In the genomic region with DNA sequence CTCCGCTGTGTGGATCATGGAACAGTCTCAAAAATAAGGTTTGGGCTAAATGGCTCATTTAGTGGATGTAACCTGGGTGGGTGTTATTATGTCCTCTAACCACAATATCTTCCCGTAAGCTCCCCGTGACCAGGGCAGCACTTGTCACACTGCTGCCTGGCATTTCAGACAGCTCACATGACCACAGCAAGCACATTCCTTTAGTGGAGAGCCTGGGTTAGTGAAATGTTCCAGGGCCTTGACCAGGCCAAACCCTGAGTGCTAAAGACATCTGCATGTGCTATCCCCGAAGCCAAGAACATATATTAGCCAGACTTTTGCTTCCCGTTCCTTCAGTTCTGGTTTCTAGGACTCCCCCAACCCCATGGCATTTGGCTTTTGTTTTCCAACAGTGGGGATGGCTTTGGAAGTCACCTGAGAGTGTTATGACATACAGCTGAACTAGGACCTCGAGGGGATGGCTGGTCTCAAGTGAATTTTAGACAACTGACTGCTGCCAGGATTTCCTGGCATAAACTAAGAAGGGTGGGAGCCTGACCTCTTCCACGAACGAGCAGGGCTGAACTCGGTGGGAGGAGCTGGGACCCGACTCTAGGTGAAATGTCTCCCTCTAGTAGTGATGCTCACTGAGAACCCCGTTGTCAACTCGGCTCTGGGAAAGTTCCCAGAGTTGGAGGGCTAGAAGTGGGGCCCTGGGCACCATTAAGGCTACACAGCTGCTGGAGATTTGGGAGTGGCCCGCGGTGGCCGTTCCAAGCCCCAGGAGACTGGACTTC, we compare ENCODE assay signal across 12 mouse cellular contexts. TPM values are rescaled to one million over a fixed set of nuclear protein-coding genes. Genes with fewer than 3 reads are reported as not detected.
A peak's percentile ranks its signal among the peaks of the same experiment; 100 is the strongest.
DNase-seq lines count a peak whose midpoint lies in the region; ATAC-seq and TF ChIP-seq lines count a peak whose summit lies in the region.
"Had no signal": no experiment of that assay in that cellular context is flagged by ENCODE, and none has a peak within 500 bp of the region (broad histone marks: within the 10 kb centered on the region; RNA-seq: fewer than 3 reads in every experiment).

No protein-coding gene starts in this region.

- ATAC-seq in midbrain, postnatal 0 days (ENCODE audit: low FRiP score): no peak
- ATAC-seq in midbrain, embryonic 13.5 days: no peak
- no peak for ATAC-seq in intestine, embryonic 16.5 days
- ATAC-seq in stomach, embryonic 16.5 days (ENCODE audit: insufficient read depth, low FRiP score): no peak
- ATAC-seq in forebrain, embryonic 13.5 days: no peak

- H3K27ac ChIP-seq in midbrain, postnatal 0 days (ENCODE audit: low read depth, low read length): no peak overlapping the region
- no peak overlapping the region for H3K27ac ChIP-seq in midbrain, embryonic 13.5 days
- no peak overlapping the region for H3K27ac ChIP-seq in intestine, embryonic 16.5 days (ENCODE audit: low read length)
- H3K27ac ChIP-seq in stomach, embryonic 16.5 days (ENCODE audit: low read length): no peak overlapping the region
- H3K27ac ChIP-seq in forebrain, embryonic 13.5 days: no peak overlapping the region
- H3K27ac ChIP-seq: layer of hippocampus, adult 2 months; midbrain, embryonic 12.5 days had no signal

- 0 out of 2 replicates have a peak overlapping the region, but pooled peaks have one; percentile 2 for H3K4me2 ChIP-seq in midbrain, postnatal 0 days (ENCODE audit: low read depth, low read length, poor library complexity, severe bottlenecking)
- H3K4me2 ChIP-seq in midbrain, embryonic 13.5 days (replicated peaks): no peak overlapping the region
- peak overlapping the region; percentile 40 for H3K4me2 ChIP-seq in intestine, embryonic 16.5 days (ENCODE audit: low read depth, low read length)
- peak overlapping the region; percentile 37 for H3K4me2 ChIP-seq in stomach, embryonic 16.5 days (ENCODE audit: low read depth, low read length)
- H3K4me2 ChIP-seq in forebrain, embryonic 13.5 days: no peak overlapping the region
- H3K4me2 ChIP-seq: midbrain, embryonic 12.5 days had no signal

- no peaks in the 10 kb centered on the region for H3K27me3 ChIP-seq in midbrain, postnatal 0 days (ENCODE audit: insufficient read depth, low read length)
- 0 out of 2 replicates have a peak, but pooled peaks cover 5% of the 10 kb centered on the region for H3K27me3 ChIP-seq in midbrain, embryonic 13.5 days
- no peaks in the 10 kb centered on the region for H3K27me3 ChIP-seq in intestine, embryonic 16.5 days (replicated peaks; ENCODE audit: control insufficient read depth, insufficient read depth, low read length)
- H3K27me3 ChIP-seq in stomach, embryonic 16.5 days (ENCODE audit: control insufficient read depth, insufficient read depth, low read length): peaks cover 1% of the 10 kb centered on the region; the same call in 1 of the 2 replicates
- 0 out of 2 replicates have a peak, but pooled peaks cover 9% of the 10 kb centered on the region for H3K27me3 ChIP-seq in forebrain, embryonic 13.5 days

- no peaks in the 10 kb centered on the region for H3K9me3 ChIP-seq in midbrain, postnatal 0 days (ENCODE audit: low read length)
- no peaks in the 10 kb centered on the region for H3K9me3 ChIP-seq in midbrain, embryonic 13.5 days
- H3K9me3 ChIP-seq in intestine, embryonic 16.5 days (ENCODE audit: control insufficient read depth, low read length): no peaks in the 10 kb centered on the region
- H3K9me3 ChIP-seq in stomach, embryonic 16.5 days (replicated peaks; ENCODE audit: control insufficient read depth, low read length): no peaks in the 10 kb centered on the region
- H3K9me3 ChIP-seq in forebrain, embryonic 13.5 days (replicated peaks): no peaks in the 10 kb centered on the region
- H3K9me3 ChIP-seq: midbrain, embryonic 12.5 days had no signal

- TF ChIP-seq CTCF in midbrain, postnatal 0 days (IDR thresholded peaks at IDR 0.05): peak; percentile 7; the same call in 1 of the 2 replicates

- DNase-seq in adrenal gland, postnatal 10 days: peak; percentile 57
- DNase-seq in adrenal gland, postnatal 25 days: no peak
- DNase-seq in midbrain, postnatal 0 days (ENCODE audit: low spot score): no peak
- DNase-seq in cerebellum, adult 8-10 months: no peak
- DNase-seq: cerebellum, adult 11 months had no signal

- peaks cover 24% of the 10 kb centered on the region for H3K36me3 ChIP-seq in midbrain, postnatal 0 days (ENCODE audit: insufficient read depth, low read length)
- peaks cover 25% of the 10 kb centered on the region for H3K36me3 ChIP-seq in midbrain, embryonic 13.5 days
- H3K36me3 ChIP-seq in intestine, embryonic 16.5 days (ENCODE audit: control insufficient read depth, insufficient read depth, low read length): no peaks in the 10 kb centered on the region
- H3K36me3 ChIP-seq in stomach, embryonic 16.5 days (ENCODE audit: control insufficient read depth, insufficient read depth, low read length): no peaks in the 10 kb centered on the region
- peaks cover 25% of the 10 kb centered on the region for H3K36me3 ChIP-seq in forebrain, embryonic 13.5 days (ENCODE audit: poor library complexity, severe bottlenecking)

- no peak overlapping the region for H3K4me3 ChIP-seq in midbrain, postnatal 0 days (ENCODE audit: low read depth, low read length)
- H3K4me3 ChIP-seq in midbrain, embryonic 13.5 days (replicated peaks): no peak overlapping the region
- peak overlapping the region; percentile 16; the same call in 1 of the 2 replicates for H3K4me3 ChIP-seq in intestine, embryonic 16.5 days (ENCODE audit: low read length)
- H3K4me3 ChIP-seq in stomach, embryonic 16.5 days (replicated peaks; ENCODE audit: low read length): no peak overlapping the region
- no peak overlapping the region for H3K4me3 ChIP-seq in forebrain, embryonic 13.5 days
- H3K4me3 ChIP-seq: erythroblast, embryonic 14.5 days; layer of hippocampus, adult 2 months; midbrain, embryonic 12.5 days had no signal

- 45% methylated on average over 15 of the region's 15 CpGs for WGBS in midbrain, postnatal 0 days
- WGBS in midbrain, embryonic 13.5 days: 52% methylated on average over 15 of the region's 15 CpGs
- 29% methylated on average over 15 of the region's 15 CpGs for WGBS in intestine, embryonic 16.5 days
- WGBS in stomach, embryonic 16.5 days: 28% methylated on average over 15 of the region's 15 CpGs
- WGBS in forebrain, embryonic 13.5 days: 49% methylated on average over 15 of the region's 15 CpGs

- H3K4me1 ChIP-seq in midbrain, postnatal 0 days (ENCODE audit: insufficient read depth, low read length): no peaks in the 10 kb centered on the region
- 0 out of 2 replicates have a peak, but pooled peaks cover 2% of the 10 kb centered on the region for H3K4me1 ChIP-seq in midbrain, embryonic 13.5 days (replicated peaks)
- peaks cover 3% of the 10 kb centered on the region; the same call in 1 of the 2 replicates for H3K4me1 ChIP-seq in intestine, embryonic 16.5 days (ENCODE audit: control insufficient read depth, insufficient read depth, low read length)
- no peaks in the 10 kb centered on the region for H3K4me1 ChIP-seq in stomach, embryonic 16.5 days (ENCODE audit: control insufficient read depth, insufficient read depth, low read length)
- no peaks in the 10 kb centered on the region for H3K4me1 ChIP-seq in forebrain, embryonic 13.5 days
- H3K4me1 ChIP-seq: midbrain, embryonic 12.5 days had no signal

- H3K9ac ChIP-seq in midbrain, postnatal 0 days (replicated peaks; ENCODE audit: low read length, poor library complexity, severe bottlenecking): no peak overlapping the region
- no peak overlapping the region for H3K9ac ChIP-seq in midbrain, embryonic 13.5 days (replicated peaks)
- no peak overlapping the region for H3K9ac ChIP-seq in intestine, embryonic 16.5 days (ENCODE audit: low read depth, low read length)
- H3K9ac ChIP-seq in stomach, embryonic 16.5 days (ENCODE audit: low read length): no peak overlapping the region
- no peak overlapping the region for H3K9ac ChIP-seq in forebrain, embryonic 13.5 days
- H3K9ac ChIP-seq: midbrain, embryonic 12.5 days had no signal

RNA-seq across cellular contexts. Expression of a gene that starts 29.2 kb away (rescaled TPM):
- total RNA-seq in adrenal gland, postnatal 10 days (2021): 100 to 1,000 TPM; 126 to 173 TPM
- 109 and 119 TPM in 2 replicates for total RNA-seq in adrenal gland, postnatal 25 days (2021)
- total RNA-seq in midbrain, postnatal 0 days (2014; rRNA removed): 45.1 and 47.2 TPM in 2 replicates
- polyA plus RNA-seq in midbrain, postnatal 0 days (2015; fragmentation: Nextera tagmentation; extraction: Ambion mirVana): 48.2 and 58.5 TPM in 2 replicates
- polyA plus RNA-seq in midbrain, embryonic 13.5 days (2015; fragmentation: Nextera tagmentation; extraction: Ambion mirVana): 99.1 and 106 TPM in 2 replicates
- polyA plus RNA-seq in intestine, embryonic 16.5 days (2015; fragmentation: Nextera tagmentation; extraction: Ambion mirVana): 75.4 and 83.6 TPM in 2 replicates
- polyA plus RNA-seq in stomach, embryonic 16.5 days (2015; fragmentation: Nextera tagmentation; extraction: Ambion mirVana): 86.4 and 90.1 TPM in 2 replicates
- polyA plus RNA-seq in forebrain, embryonic 13.5 days (2015; fragmentation: Nextera tagmentation; extraction: Ambion mirVana): 100 and 110 TPM in 2 replicates

RNA-seq across cellular contexts. Expression of a gene that starts 29.3 kb away (rescaled TPM):
- total RNA-seq in adrenal gland, postnatal 10 days (2021): 10 to 100 TPM; 23.6 to 27.4 TPM
- total RNA-seq in adrenal gland, postnatal 25 days (2021): 35.2 and 41.4 TPM in 2 replicates
- 20.6 and 24.7 TPM in 2 replicates for total RNA-seq in midbrain, postnatal 0 days (2014; rRNA removed)
- 20.3 and 20.4 TPM in 2 replicates for polyA plus RNA-seq in midbrain, postnatal 0 days (2015; fragmentation: Nextera tagmentation; extraction: Ambion mirVana)
- 35.9 and 37.4 TPM in 2 replicates for polyA plus RNA-seq in midbrain, embryonic 13.5 days (2015; fragmentation: Nextera tagmentation; extraction: Ambion mirVana)
- polyA plus RNA-seq in intestine, embryonic 16.5 days (2015; fragmentation: Nextera tagmentation; extraction: Ambion mirVana): 41.7 and 42.8 TPM in 2 replicates
- polyA plus RNA-seq in stomach, embryonic 16.5 days (2015; fragmentation: Nextera tagmentation; extraction: Ambion mirVana): 42.1 TPM in 2 replicates
- polyA plus RNA-seq in forebrain, embryonic 13.5 days (2015; fragmentation: Nextera tagmentation; extraction: Ambion mirVana): 48.0 and 48.3 TPM in 2 replicates

RNA-seq across cellular contexts. Expression of a gene that starts 40.7 kb away (rescaled TPM):
- total RNA-seq in adrenal gland, postnatal 10 days (2021): 1 to 10 TPM; 2.9 to 6.5 TPM
- total RNA-seq in adrenal gland, postnatal 25 days (2021): 2.2 and 3.0 TPM in 2 replicates
- 87.1 and 104 TPM in 2 replicates for total RNA-seq in midbrain, postnatal 0 days (2014; rRNA removed)
- polyA plus RNA-seq in midbrain, postnatal 0 days (2015; fragmentation: Nextera tagmentation; extraction: Ambion mirVana): 22.0 and 25.6 TPM in 2 replicates
- 16.8 and 17.6 TPM in 2 replicates for polyA plus RNA-seq in midbrain, embryonic 13.5 days (2015; fragmentation: Nextera tagmentation; extraction: Ambion mirVana)
- 0.32 and 0.38 TPM in 2 replicates for polyA plus RNA-seq in intestine, embryonic 16.5 days (2015; fragmentation: Nextera tagmentation; extraction: Ambion mirVana)
- polyA plus RNA-seq in stomach, embryonic 16.5 days (2015; fragmentation: Nextera tagmentation; extraction: Ambion mirVana): 0.30 and 0.40 TPM in 2 replicates
- 9.4 and 9.8 TPM in 2 replicates for polyA plus RNA-seq in forebrain, embryonic 13.5 days (2015; fragmentation: Nextera tagmentation; extraction: Ambion mirVana)
- polyA plus RNA-seq: erythroblast, embryonic 14.5 days had no signal

Comparison
In these comparisons a context has a peak if more than half of its experiments do, and no peak if none do; other contexts are left out.
1. H3K4me2 ChIP-seq: peak in midbrain, postnatal 0 days (single experiment), intestine, embryonic 16.5 days (single experiment) and stomach, embryonic 16.5 days (single experiment); none in midbrain, embryonic 13.5 days (single experiment) and forebrain, embryonic 13.5 days (single experiment).